Mouse (Mus musculus): ENCODE measurements at regions not wholly inside any gene's neighbourhood (a gene's known extent, or its start where the extent isn't known, plus 50 kb on each side); places are given as distances from the start of the nearest gene placed in this dataset.

GRCm38 (mm10) chr4:88955571-88955970 is 75.6 kb upstream of the Ifne start:
- Histone ChIP-seq H3K4me1 (replicated peaks) (no peaks in the 10 kb centered on the region; the same call in 1 of the 2 replicates), H3K27ac (no peak overlapping the region), H3K9me3 (no peaks in the 10 kb centered on the region), H3K27me3 (ENCODE audit: insufficient read depth, poor library complexity, severe bottlenecking) (no peaks in the 10 kb centered on the region), H3K4me3 (no peak overlapping the region), H3K36me3 (no peaks in the 10 kb centered on the region)
- DNase-seq (ENCODE audit: low spot score) = no peak
- WGBS = 90% methylated on average over 7 of the region's 7 CpGs

DNA sequence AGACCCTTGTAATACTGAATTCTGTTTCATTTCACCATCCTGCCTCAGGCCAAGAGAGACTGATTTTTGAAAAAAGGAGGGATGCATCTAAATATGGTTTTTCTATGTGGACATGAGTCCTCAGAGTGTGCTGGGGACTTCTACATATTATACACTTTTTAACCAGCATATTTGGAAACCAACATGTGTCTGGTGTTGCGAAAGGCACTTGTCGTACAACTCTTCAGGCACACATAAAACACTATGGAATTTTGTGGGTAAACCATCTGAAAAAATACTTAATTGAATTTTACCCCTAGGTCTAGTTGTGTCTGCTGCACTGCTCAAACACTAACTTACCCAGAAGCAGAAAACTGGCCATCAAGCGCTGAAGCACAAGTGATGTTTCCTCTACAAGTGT is 74.0 kb upstream of the Ifne start:
- Histone ChIP-seq H3K36me3 (no peaks in the 10 kb centered on the region), H3K9me3 (no peaks in the 10 kb centered on the region), H3K27ac (no peak overlapping the region), H3K4me1 (replicated peaks) (peaks cover 4% of the 10 kb centered on the region; the same call in 1 of the 2 replicates), H3K27me3 (ENCODE audit: insufficient read depth, poor library complexity, severe bottlenecking) (no peaks in the 10 kb centered on the region), H3K4me3 (no peak overlapping the region)
- no peak for DNase-seq (ENCODE audit: low spot score)
- WGBS = 96% methylated on average over 3 of the region's 3 CpGs

- WGBS = 50% methylated on average over 1 of the region's 1 CpGs
- H3K9me3 ChIP-seq = no peaks in the 10 kb centered on the region
- DNase-seq (ENCODE audit: low spot score) = no peak
- peaks cover 4% of the 10 kb centered on the region; the same call in 1 of the 2 replicates for H3K4me1 ChIP-seq (replicated peaks)
- no peaks in the 10 kb centered on the region for H3K36me3 ChIP-seq
- H3K27ac ChIP-seq = no peak overlapping the region
- no peak overlapping the region for H3K4me3 ChIP-seq
- no peaks in the 10 kb centered on the region for H3K27me3 ChIP-seq (ENCODE audit: insufficient read depth, poor library complexity, severe bottlenecking)
These were observed 71.0 kb upstream of the Ifne start for GRCm38 (mm10) chr4:88951034-88951336.

DNA sequence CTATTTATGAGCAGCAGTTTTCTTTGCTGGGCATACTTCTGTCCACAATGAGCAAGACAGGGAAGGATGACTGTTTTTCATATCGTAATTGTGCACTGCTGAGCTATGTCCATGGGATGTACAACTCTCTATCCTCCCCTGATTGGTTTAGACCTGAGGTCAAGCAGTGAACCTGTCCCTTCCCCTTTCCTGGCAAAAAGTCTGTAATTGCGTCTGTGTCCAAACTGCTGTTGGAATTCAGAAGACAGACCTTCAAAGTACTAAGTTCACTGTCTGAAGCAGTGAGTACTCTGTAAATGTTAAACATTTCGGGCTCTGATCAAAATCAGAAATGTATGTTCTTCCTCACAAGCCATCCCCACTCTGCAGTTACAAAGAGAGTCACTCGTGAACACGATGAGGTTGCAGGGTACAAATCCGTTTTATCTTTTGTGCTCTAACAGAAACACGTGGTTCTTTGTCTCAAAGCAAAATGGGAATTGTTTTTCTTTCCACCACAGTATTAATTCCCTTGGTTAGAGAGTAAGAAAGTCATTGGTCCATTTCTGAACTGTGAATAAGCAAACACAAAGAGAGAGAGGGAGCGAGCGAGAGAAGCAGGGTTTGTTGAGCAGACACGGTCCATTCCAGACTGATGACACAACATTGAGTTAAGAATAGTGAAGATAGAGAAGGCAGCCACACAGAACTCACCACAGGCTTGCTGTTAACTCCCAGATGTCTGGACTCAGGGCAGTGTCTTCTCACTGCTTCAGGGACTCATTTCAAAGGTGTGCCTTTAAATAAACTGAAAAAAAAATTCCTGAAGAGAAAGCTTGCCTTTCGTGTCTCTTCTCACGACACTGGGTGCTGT is 70.4 kb upstream of the Ifne start:
- DNase-seq (ENCODE audit: low spot score) = no peak
- no peaks in the 10 kb centered on the region for H3K9me3 ChIP-seq
- WGBS = 61% methylated on average over 12 of the region's 12 CpGs
- H3K27ac ChIP-seq = no peak overlapping the region
- no peaks in the 10 kb centered on the region for H3K36me3 ChIP-seq
- H3K4me3 ChIP-seq = no peak overlapping the region
- H3K4me1 ChIP-seq (replicated peaks) = peaks cover 4% of the 10 kb centered on the region; the same call in 1 of the 2 replicates
- no peaks in the 10 kb centered on the region for H3K27me3 ChIP-seq (ENCODE audit: insufficient read depth, poor library complexity, severe bottlenecking)

- no peaks in the 10 kb centered on the region for H3K27me3 ChIP-seq (ENCODE audit: insufficient read depth, poor library complexity, severe bottlenecking)
- H3K9me3 ChIP-seq = no peaks in the 10 kb centered on the region
- no peak for DNase-seq (ENCODE audit: low spot score)
- 90% methylated on average over 4 of the region's 4 CpGs for WGBS
- peaks cover 4% of the 10 kb centered on the region; the same call in 1 of the 2 replicates for H3K4me1 ChIP-seq (replicated peaks)
- no peak overlapping the region for H3K27ac ChIP-seq
- no peaks in the 10 kb centered on the region for H3K36me3 ChIP-seq
- no peak overlapping the region for H3K4me3 ChIP-seq
These were observed 68.2 kb upstream of the Ifne start for GRCm38 (mm10) chr4:88948027-88948859.

DNA sequence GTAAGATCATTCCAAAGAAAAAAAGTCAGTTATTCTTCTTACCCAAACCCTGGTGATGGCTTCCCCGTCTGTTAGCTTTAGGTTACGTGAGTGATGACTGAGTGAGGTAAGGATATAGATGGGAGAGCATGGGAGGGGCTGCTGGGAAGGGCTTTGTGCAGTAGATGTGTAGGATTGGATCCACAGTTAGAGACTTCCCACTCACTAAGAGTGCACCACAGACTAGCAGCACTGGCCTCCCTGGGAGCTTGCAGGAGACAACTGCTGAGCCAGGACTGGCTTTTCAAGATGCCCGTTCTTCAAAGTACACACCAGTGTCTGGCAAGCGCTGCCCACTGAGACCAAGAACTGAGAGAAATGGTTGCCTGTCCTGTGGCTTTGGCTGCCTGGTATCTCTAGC is 62.0 kb upstream of the Ifne start:
- Histone ChIP-seq H3K9me3 (no peaks in the 10 kb centered on the region), H3K27ac (no peak overlapping the region), H3K4me3 (no peak overlapping the region), H3K36me3 (no peaks in the 10 kb centered on the region), H3K27me3 (ENCODE audit: insufficient read depth, poor library complexity, severe bottlenecking) (peaks cover 29% of the 10 kb centered on the region), H3K4me1 (replicated peaks) (peaks cover 11% of the 10 kb centered on the region)
- WGBS = 80% methylated on average over 4 of the region's 4 CpGs
- DNase-seq (ENCODE audit: low spot score) = no peak

GRCm38 (mm10) chr4:88940670-88941069 is 60.7 kb upstream of the Ifne start:
- Histone ChIP-seq H3K27ac (no peak overlapping the region), H3K27me3 (ENCODE audit: insufficient read depth, poor library complexity, severe bottlenecking) (peaks cover 42% of the 10 kb centered on the region), H3K9me3 (no peaks in the 10 kb centered on the region), H3K36me3 (no peaks in the 10 kb centered on the region), H3K4me1 (replicated peaks) (peaks cover 11% of the 10 kb centered on the region), H3K4me3 (no peak overlapping the region)
- WGBS = 86% methylated on average over 2 of the region's 2 CpGs
- no peak for DNase-seq (ENCODE audit: low spot score)

- H3K36me3 ChIP-seq = no peaks in the 10 kb centered on the region
- no peak for DNase-seq (ENCODE audit: low spot score)
- H3K9me3 ChIP-seq = no peaks in the 10 kb centered on the region
- WGBS = 79% methylated on average over 4 of the region's 4 CpGs
- H3K4me3 ChIP-seq = no peak overlapping the region
- H3K27ac ChIP-seq = no peak overlapping the region
- H3K4me1 ChIP-seq (replicated peaks) = peaks cover 11% of the 10 kb centered on the region
- peaks cover 53% of the 10 kb centered on the region for H3K27me3 ChIP-seq (ENCODE audit: insufficient read depth, poor library complexity, severe bottlenecking)
These were observed 59.4 kb upstream of the Ifne start for GRCm38 (mm10) chr4:88939397-88939796.

DNA sequence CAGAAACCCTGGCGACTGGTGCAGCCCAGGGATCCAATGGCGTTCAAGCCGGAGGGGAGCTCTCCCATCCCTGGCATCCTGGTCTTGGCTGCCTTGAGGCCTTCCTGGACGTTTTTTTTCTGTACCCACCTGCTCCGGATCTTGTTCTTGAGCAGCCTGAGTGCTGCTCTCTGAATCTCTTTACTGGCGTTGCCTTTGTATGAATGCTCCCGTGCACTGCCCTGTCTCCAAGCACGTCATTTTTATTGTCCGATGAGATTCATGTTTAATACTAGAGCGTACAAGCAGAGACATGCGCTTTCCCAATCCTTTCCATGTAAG is 58.7 kb upstream of the Ifne start:
- Histone ChIP-seq H3K36me3 (no peaks in the 10 kb centered on the region), H3K4me3 (peak overlapping the region; percentile 77), H3K9me3 (no peaks in the 10 kb centered on the region), H3K27me3 (ENCODE audit: insufficient read depth, poor library complexity, severe bottlenecking) (peaks cover 53% of the 10 kb centered on the region), H3K4me1 (replicated peaks) (peaks cover 11% of the 10 kb centered on the region), H3K27ac (peak overlapping the region; percentile 84)
- DNase-seq (ENCODE audit: low spot score) = no peak
- WGBS = 7% methylated on average over 11 of the region's 11 CpGs

DNA sequence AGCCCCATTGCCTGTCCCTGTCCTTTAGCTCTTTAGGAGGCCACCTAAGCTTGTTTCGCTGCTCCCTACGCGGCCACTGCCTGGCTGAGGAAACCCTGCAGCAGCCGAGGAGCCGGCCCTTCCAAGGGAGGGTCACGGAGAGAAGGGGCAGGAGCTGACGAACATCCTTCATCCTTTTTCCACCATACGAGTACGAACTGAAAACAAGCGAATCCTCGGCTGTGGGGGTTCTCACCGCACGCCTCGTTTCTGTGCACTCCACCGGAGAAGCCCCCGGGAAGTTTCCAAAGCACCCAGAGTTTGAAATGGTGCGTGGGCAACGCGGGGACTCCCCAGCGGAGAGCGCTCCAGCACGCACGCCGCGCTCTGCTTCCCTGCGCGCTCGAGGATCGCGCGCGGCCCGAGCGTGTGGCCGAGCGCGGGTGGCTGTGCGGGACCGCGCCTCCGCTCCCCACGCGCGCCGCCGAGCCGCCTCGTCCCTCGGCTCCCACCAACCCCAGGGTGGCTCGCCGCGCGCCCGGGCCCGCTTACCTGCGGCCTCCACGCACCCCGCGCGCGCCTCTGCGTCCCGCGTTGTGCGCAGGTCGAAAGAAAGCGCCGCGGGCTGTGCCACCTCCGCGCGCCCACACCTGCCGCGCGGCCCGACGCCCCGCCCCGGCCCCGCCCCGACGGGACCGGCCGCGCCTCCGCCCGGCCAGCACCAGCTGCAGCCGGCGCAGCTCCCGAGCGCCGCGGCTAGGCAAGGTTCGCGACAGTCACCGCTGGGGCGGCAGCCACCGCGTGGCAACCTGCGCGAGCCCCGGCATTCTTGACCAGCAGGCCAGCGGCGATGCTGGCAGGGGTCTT is 58.1 kb upstream of the Ifne start:
- Histone ChIP-seq H3K27me3 (ENCODE audit: insufficient read depth, poor library complexity, severe bottlenecking) (peaks cover 53% of the 10 kb centered on the region), H3K36me3 (no peaks in the 10 kb centered on the region), H3K4me3 (peak overlapping the region; percentile 77), H3K27ac (peak overlapping the region; percentile 84), H3K9me3 (no peaks in the 10 kb centered on the region), H3K4me1 (replicated peaks) (peaks cover 11% of the 10 kb centered on the region)
- DNase-seq (ENCODE audit: low spot score) = peak; percentile 74
- WGBS = under 1% methylated on average over 104 of the region's 104 CpGs

DNA sequence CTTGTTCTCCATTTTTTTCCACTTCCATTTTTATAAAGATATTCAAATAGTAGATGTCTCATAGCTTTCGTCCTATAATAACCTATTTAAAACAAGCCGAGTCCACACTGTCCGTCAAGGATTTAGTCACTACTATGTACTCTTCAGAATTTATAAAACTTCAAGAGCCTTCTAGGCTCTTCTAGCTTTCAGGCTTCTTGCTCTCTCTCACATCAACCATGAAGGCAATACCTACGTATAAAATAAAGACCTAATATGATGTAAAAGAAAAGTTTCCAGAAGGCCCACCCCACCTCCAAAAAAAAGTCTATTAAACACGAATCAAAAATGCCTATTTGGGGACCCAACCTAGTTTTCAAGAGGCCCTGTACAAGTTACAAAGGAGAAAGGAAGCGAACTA is 57.0 kb upstream of the Ifne start:
- Histone ChIP-seq H3K36me3 (no peaks in the 10 kb centered on the region), H3K4me1 (replicated peaks) (peaks cover 11% of the 10 kb centered on the region), H3K27ac (no peak overlapping the region), H3K27me3 (ENCODE audit: insufficient read depth, poor library complexity, severe bottlenecking) (peaks cover 53% of the 10 kb centered on the region), H3K9me3 (no peaks in the 10 kb centered on the region), H3K4me3 (no peak overlapping the region)
- DNase-seq (ENCODE audit: low spot score) = no peak
- WGBS = 68% methylated on average over 6 of the region's 6 CpGs

DNA sequence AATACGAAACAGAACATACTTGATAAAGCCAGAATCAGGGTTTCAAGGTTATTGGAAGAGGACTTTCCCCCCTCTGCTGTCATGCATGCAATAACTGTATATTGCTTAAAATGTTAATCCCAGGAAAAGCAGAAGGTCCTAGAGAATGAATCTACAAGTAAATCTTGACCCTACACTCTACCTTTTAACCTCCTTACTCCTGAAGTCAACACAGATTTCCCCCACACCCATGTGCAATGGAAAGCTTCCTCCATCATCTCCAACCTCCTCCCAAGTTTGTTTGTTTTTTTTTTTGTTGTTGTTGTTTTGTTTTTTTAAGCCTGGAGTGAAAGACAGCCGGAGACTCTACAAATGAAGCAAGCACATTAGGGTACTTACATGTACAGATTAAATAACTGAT is 55.9 kb upstream of the Ifne start:
- no peak overlapping the region for H3K27ac ChIP-seq
- DNase-seq (ENCODE audit: low spot score) = no peak
- 74% methylated on average over 2 of the region's 2 CpGs for WGBS
- H3K9me3 ChIP-seq = no peaks in the 10 kb centered on the region
- H3K27me3 ChIP-seq (ENCODE audit: insufficient read depth, poor library complexity, severe bottlenecking) = peaks cover 53% of the 10 kb centered on the region
- peaks cover 11% of the 10 kb centered on the region for H3K4me1 ChIP-seq (replicated peaks)
- no peak overlapping the region for H3K4me3 ChIP-seq
- no peaks in the 10 kb centered on the region for H3K36me3 ChIP-seq
